Mouse (Mus musculus) layer of hippocampus, adult 9-11 months (tissue): ENCODE measurements around the gene Stag3.

ENCODE experiments used
- DNase-seq: peaks from one replicate; pipeline ENCODE4 v3.0.0; 2022

Gene Stag3

GRCm38 (mm10) chr5:138271232-138271631, 8.8 kb upstream of the Stag3 start:
- DNase-seq = no peak

GRCm38 (mm10) chr5:138272409-138272923, 7.6 kb upstream of the Stag3 start, which contains the start of gene Gal3st4:
Gene Gal3st4 (minus strand): TSS chr5:138272840.
- no peak for DNase-seq

GRCm38 (mm10) chr5:138274186-138274585, 5.9 kb upstream of the Stag3 start:
- DNase-seq = no peak

GRCm38 (mm10) chr5:138275216-138276050, 4.6 kb upstream of the Stag3 start:
- DNase-seq = no peak

GRCm38 (mm10) chr5:138277994-138278393, 2.0 kb upstream of the Stag3 start:
- no peak for DNase-seq

GRCm38 (mm10) chr5:138280425-138280768, 357 bp downstream of the Stag3 start:
- DNase-seq = no peak

GRCm38 (mm10) chr5:138280829-138281228, 789 bp downstream of the Stag3 start:
- DNase-seq = no peak

- no peak for DNase-seq
Measured at GRCm38 (mm10) chr5:138281798-138282197, 1.8 kb downstream of the Stag3 start.

GRCm38 (mm10) chr5:138283540-138283939, 3.5 kb downstream of the Stag3 start:
- DNase-seq = no peak

- no peak for DNase-seq
Measured at GRCm38 (mm10) chr5:138287861-138288260, 7.8 kb downstream of the Stag3 start.

GRCm38 (mm10) chr5:138291638-138292037, 11.6 kb downstream of the Stag3 start:
- DNase-seq = no peak

- DNase-seq = no peak
Measured at GRCm38 (mm10) chr5:138294158-138294557, 14.1 kb downstream of the Stag3 start.

- no peak for DNase-seq
Measured at GRCm38 (mm10) chr5:138299613-138300012, 19.6 kb downstream of the Stag3 start.

- DNase-seq = no peak
Measured at GRCm38 (mm10) chr5:138312795-138313194, 32.8 kb downstream of the Stag3 start.

GRCm38 (mm10) chr5:138341661-138342060, 61.6 kb downstream of the Stag3 start, which contains the start of gene Pvrig:
Gene Pvrig (plus strand): TSS chr5:138341961.
- no peak for DNase-seq

GRCm38 (mm10) chr5:138343216-138343615, 63.2 kb downstream of the Stag3 start:
- DNase-seq = no peak
